Mouse (Mus musculus) gastrocnemius, postnatal 36 days (tissue): ENCODE measurements around the gene Creb3l1. TPM values are rescaled to one million over a fixed set of nuclear protein-coding genes. Genes with fewer than 3 reads are reported as not detected.

Experiments used
- DNase-seq, 2 experiments: peaks; one replicate each; pipeline ENCODE4 v3.0.0; 2022
- intact Hi-C: fragments of 180-260 bp; cut with DNase I; formaldehyde crosslinking; loops from one replicate; pipeline ENCODE4 v1.15.1; 2025
- long read RNA-seq, 2 experiments: library from polyadenylated mRNA; stranded (forward); transcript quantifications; one replicate each; pipeline ENCODE4 v2.0.0; 2021
- total RNA-seq, 2 experiments: library from RNA; stranded (reverse); gene quantifications; 2 replicates each; pipeline ENCODE4 v1.2.3; 2021

Gene Creb3l1
- 1 to 10 TPM; 3.9 to 5.7 TPM for total RNA-seq
- long read RNA-seq, experiment 1, partial matches to known transcripts = 0 of 1 reads
- long read RNA-seq, experiment 1, other reads (novel, unspliced or antisense) = 1 of 1 reads
- long read RNA-seq, experiment 2, partial matches to known transcripts = 2 of 3 reads
- long read RNA-seq, experiment 2, other reads (novel, unspliced or antisense) = 0 of 3 reads

DNA sequence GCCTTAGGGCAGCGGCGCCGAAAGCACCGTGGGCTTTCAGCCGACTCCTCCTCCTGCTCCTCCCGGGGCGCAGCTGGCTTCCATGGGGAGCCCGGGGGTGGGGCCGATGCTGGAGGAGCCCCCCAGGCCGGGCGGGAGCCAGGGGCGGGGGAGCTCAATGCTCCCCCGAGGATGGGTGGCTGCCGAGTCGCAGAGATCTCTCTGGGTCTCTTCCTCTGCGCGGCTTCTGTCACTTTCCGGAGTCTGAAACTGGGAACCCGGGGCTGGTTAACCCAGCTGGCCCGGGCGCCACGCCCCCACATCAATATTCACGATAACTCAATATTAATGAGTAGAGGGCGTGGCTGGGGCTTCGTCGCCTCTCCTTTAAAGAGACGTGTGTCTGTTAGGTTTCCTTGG, at the start of gene Creb3l1:
TSS of gene Creb3l1 (minus strand) at position 229 of the 399 bp plus-strand sequence.
- intact Hi-C loops = no loop called here
- DNase-seq = peak; percentile 69 to 70

- DNase-seq = no peak
- intact Hi-C loops = no loop called here
Observed at GRCm38 (mm10) chr2:92071143-92071542, 46.8 kb upstream of the Creb3l1 start.

GRCm38 (mm10) chr2:92069630-92070029, 45.3 kb upstream of the Creb3l1 start:
- DNase-seq = no peak
- intact Hi-C loops = no loop called here

GRCm38 (mm10) chr2:92067600-92067999, 43.3 kb upstream of the Creb3l1 start:
- intact Hi-C loops = no loop called here
- DNase-seq = no peak

- DNase-seq = no peak
- intact Hi-C loops = no loop called here
Observed at GRCm38 (mm10) chr2:92066899-92067298, 42.6 kb upstream of the Creb3l1 start.

GRCm38 (mm10) chr2:92065938-92066337, 41.6 kb upstream of the Creb3l1 start:
- no peak for DNase-seq
- intact Hi-C loops = no loop called here

- intact Hi-C loops = no loop called here
- DNase-seq = no peak
Observed at GRCm38 (mm10) chr2:92065269-92065888, 41.1 kb upstream of the Creb3l1 start.

GRCm38 (mm10) chr2:92063106-92063505, 38.8 kb upstream of the Creb3l1 start:
- DNase-seq = no peak
- intact Hi-C loops = loop anchor here (5.0 kb wide), 1 partner anchor 119 kb away; no protein-coding TSS in a partner anchor

GRCm38 (mm10) chr2:92061337-92061736, 37.0 kb upstream of the Creb3l1 start:
- intact Hi-C loops = loop anchor here (5.0 kb wide), 1 partner anchor 121 kb away; no protein-coding TSS in a partner anchor

DNA sequence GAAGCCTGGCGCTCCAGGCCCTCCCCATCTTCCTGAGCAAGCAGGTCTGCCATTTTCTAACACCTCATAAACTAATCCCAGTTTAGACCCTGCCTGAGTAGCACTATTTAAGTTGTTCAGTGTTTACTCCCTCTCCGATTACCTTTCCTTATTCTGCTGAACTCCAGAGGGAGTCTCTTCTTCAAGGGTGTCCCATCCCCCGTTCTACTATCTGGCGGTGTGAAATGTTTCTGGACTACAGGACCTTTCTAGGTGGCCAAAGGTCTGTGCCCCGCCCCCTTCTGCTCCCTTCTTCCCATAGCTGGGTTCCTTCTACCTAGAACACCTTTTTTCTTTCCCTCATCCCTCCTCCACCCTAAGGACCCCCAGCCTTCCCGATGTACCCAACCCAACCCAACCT, 36.0 kb upstream of the Creb3l1 start:
- intact Hi-C loops = loop anchor here (5.0 kb wide), 1 partner anchor 122 kb away; no protein-coding TSS in a partner anchor
- DNase-seq = no peak

More at GRCm38 (mm10) chr2:92061337-92061736, 37.0 kb upstream of the Creb3l1 start:
- DNase-seq = no peak

- DNase-seq = peak; percentile 33 to 52
- intact Hi-C loops = loop anchor here (5.0 to 10.0 kb wide), 3 partner anchors 112 to 375 kb away; partner anchors contain the start of genes Cry2 and Gm9821
Observed at GRCm38 (mm10) chr2:92059481-92060220, 35.3 kb upstream of the Creb3l1 start.

GRCm38 (mm10) chr2:92058936-92059335, 34.6 kb upstream of the Creb3l1 start:
- DNase-seq = no peak
- intact Hi-C loops = loop anchor here (1.0 to 10.0 kb wide), 3 partner anchors 72 to 376 kb away; partner anchors contain the start of genes Cry2 and Gm9821

- intact Hi-C loops = loop anchor here (1.0 to 10.0 kb wide), 3 partner anchors 71 to 376 kb away; partner anchors contain the start of genes Cry2 and Gm9821
- peak; percentile 88 to 93 for DNase-seq
Observed at GRCm38 (mm10) chr2:92058469-92058868, 34.2 kb upstream of the Creb3l1 start.

DNA sequence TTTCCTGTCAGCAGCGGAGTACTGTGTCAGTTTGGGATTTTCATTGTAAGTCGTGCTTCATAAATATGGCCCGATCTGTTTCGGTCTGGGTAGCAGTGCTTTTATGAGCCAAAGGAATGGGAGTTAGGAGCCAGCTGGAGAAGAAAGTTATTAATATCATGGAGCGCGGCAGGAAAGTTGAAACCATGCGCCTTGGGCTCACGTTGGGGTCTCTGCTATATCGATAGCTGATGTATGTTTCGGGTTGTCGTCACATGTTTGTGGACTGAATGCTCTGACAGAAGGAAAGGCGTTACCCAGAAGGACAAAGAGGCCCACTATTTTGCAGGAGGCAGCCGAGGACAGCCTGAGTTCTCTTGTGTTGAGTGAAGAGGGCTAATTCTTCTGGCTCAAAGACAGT, 32.5 kb upstream of the Creb3l1 start:
- intact Hi-C loops = loop anchor here (5.0 to 10.0 kb wide), 2 partner anchors 109 to 378 kb away; partner anchors contain the start of genes Cry2 and Gm9821
- DNase-seq = no peak

GRCm38 (mm10) chr2:92055831-92056236, 31.5 kb upstream of the Creb3l1 start:
- intact Hi-C loops = loop anchor here (5.0 to 10.0 kb wide), 2 partner anchors 109 to 379 kb away; partner anchors contain the start of genes Cry2 and Gm9821
- DNase-seq = peak; percentile 37 to 65

- intact Hi-C loops = loop anchor here (5.0 to 10.0 kb wide), 2 partner anchors 108 to 380 kb away; partner anchors contain the start of genes Cry2 and Gm9821
- DNase-seq = peak; percentile 90 to 94
Observed at GRCm38 (mm10) chr2:92055101-92055813, 31.0 kb upstream of the Creb3l1 start.

DNA sequence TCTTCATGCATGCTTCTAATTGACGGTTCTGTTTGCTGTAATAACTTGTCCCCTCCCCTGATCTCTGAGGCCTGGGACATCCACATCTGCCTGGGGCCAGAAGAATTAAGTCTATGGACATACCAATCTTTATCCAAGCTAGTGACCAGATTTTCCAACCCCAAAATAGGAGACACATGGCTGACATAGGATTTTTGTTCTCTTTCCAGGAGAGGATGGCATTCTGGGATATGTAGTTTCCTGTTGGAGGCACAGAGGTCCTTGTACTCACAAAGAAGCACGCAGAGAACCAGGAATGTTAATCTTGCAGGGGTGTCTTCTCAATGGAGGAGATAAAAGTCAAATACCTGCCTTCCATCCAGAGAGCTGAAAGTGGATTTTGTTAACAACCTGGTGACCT, 28.5 kb upstream of the Creb3l1 start:
- intact Hi-C loops = loop anchor here (10.0 kb wide), 1 partner anchor 382 kb away; the partner anchor contains the start of gene Cry2
- no peak for DNase-seq

DNA sequence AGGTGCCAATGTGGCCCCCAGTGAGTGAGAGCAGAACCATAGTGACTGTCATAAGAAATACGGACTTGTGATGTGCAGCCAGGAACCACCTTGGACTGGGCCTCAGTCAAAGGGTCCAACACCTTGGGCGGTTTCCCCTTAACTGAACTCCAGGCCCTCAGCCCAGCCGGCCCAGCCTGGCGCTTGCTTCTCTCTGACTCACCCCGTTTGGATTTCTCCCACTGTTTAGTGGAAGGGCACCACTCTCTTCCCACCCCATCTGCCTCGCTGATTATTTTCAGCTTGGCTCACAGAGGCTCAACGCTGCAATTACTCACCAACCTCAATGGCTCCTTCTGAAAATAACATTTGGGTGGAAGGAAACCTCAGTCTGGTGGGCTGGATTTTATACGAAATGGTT, 27.9 kb upstream of the Creb3l1 start:
- intact Hi-C loops = loop anchor here (10.0 kb wide), 1 partner anchor 383 kb away; the partner anchor contains the start of gene Cry2
- peak; percentile 38 to 43 for DNase-seq

GRCm38 (mm10) chr2:92048034-92048690, 23.9 kb upstream of the Creb3l1 start:
- DNase-seq = no peak
- intact Hi-C loops = no loop called here
